Mouse (Mus musculus) cerebellum, postnatal 25 days (tissue): ENCODE results near the gene Arhgef11.

Experiments used
- DNase-seq, 2 experiments: peaks; one replicate each; pipeline ENCODE4 v3.0.0; 2021; ENCODE audit warnings: mixed read lengths in 2 of 2

The Arhgef11 gene

DNA sequence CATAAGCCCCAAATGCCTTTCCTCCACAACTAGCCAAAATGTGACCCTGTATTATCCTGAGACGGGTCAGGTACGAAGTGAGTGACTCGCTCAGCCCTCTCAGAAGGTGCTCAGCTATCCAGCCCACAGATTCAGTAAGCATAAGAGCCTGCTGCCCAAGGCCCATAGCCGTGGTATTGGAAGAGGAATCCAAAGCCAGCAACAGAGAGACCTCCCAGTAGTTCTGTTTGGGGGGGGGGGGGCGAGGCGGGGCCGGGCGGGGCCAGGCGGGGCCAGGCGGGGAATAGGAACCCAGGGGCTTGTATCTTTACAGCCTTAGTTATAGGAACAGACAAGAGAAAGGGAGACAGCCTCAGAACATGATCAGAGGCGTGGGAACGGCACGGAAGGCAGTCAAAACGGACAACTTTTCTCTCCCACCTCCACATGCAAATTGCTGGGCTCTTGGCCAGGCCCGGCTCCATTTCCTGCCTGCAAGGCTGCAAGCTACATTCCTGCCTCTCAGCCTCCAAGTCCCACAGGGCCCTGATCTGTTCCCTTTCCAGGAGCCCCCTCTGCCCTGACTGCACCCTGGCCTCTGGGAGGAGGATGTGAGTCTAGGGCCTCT, 146.4 kb downstream of the Arhgef11 start:
- peak in 1 of 2 experiments; percentile 25 for DNase-seq

DNA sequence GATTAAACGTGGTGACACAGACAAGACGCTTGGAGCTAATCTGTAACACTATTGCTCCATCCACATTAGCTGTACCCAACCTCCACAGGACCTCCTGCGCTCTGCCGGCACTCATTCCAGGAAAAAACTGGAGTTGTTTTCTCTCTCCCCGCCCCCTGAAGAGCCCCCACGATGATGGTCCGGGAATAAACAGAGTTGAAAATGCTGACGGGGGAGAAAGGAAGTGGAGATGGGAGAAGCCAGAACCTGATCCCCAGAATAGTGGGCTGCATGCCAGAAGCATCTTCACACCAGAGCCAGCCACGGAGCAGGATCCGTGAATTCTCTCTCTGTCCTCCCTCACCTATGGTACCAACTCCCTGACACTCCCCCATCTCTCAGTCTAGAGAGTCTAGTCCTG, 147.1 kb downstream of the Arhgef11 start:
- DNase-seq: peak in 1 of 2 experiments; percentile 26

DNA sequence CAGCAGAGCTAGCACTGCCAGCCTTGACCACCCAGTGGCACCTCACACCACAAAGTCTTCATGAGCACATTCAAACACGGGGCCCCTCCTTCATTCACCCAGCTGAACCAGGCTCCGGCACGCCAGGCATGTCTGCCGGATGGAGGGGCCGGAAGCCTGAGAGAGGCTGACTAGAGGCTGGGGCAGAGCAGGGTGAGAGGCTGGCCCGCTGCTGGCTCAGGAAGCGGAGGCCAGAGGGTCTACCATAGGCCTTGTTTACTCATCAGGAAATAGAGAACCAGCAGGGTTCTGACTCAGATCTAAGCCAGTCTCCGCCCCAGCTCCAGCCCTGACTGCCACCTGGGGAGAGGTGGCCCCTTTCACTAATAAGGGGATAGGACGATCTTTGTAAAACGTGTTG, 147.7 kb downstream of the Arhgef11 start:
- DNase-seq: no peak

DNA sequence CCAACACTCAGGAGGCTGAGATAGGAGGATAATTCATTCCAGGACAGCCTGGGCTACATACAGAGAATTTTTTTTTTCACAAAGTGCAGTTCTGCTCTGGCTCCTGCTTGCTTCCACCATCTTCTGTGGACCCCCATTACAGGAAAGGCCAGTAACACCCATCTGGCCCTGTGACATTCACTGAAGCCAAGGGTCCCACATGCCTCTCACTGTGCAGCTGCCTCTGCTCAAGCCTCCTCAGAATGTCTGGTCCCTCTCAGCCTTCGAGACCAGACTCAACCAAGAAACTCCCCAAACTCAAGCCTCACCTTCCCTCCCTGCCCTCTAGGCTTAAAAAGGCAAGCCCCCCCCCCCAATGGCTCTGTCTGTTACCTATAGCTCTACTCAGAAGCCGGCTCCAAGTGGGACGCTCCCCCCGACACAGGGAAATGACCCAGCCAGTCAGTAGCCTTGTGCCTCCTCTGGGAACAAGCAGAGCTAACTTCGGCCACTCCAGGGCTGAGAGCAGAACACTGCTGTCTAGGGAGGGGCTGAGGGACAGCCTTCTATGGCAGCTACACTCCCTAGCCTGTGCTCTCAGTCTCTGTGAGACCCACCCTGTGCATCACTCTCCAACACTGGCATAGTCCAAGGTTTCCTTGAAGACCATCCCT, 148.4 kb downstream of the Arhgef11 start:
- no peak for DNase-seq

DNA sequence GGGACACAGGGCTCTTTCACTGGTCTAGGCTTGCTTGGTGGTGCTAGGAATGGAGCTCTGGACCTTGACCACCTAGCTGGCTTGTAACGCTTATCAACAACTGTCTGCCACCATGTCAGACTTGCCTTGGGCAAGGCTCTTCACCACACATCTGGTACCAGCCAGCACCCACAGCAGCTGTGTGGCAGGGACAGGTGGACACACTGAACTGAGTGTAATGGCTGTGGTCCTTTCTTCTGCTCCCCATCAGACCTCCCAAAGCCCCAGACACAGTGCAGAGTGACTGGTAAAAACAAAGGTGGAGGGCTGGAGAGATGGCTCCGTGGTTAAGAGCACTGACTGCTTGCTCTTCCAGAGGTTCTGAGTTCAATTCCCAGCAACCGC, 148.9 kb downstream of the Arhgef11 start:
- no peak for DNase-seq

DNA sequence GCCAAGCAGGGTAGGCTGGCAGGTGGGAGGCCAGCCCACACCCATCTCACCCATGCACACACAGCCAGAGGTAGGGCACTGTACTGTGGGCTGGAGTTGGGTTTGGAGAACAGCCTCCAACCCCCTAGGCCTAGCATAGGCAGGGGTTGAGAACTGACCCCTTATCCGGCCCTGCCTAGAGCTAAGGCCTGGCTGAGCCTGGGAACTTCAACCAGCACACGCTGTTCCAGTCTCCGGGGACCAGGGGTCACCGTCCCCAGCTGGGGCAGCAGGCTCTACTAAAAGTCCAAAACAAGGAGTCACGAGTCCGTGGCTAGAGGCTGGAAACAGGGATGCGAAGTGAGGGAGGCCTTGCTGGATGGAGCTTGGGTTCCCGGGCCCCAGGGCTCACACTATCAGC, 150.4 kb downstream of the Arhgef11 start:
- DNase-seq: no peak

DNA sequence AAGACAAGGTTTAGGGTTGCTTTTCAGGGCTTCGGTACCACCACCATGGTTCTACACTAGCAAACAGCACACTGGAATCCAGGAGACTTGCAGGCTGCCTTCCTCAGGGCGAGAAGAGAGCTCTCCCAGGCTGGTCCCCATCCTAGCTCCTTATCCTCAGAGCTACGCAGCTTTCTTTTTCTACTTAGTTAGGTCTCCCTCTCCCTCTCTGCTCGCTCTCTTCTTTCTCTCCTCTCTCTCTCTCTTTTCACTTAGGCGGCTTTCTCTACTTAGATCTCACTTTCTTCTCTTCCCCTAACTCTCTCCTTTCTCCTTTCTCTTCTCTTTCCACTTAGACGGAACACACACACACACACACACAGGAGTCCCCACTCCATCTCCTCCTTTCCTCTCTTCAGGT, 151.1 kb downstream of the Arhgef11 start:
- DNase-seq: no peak

DNA sequence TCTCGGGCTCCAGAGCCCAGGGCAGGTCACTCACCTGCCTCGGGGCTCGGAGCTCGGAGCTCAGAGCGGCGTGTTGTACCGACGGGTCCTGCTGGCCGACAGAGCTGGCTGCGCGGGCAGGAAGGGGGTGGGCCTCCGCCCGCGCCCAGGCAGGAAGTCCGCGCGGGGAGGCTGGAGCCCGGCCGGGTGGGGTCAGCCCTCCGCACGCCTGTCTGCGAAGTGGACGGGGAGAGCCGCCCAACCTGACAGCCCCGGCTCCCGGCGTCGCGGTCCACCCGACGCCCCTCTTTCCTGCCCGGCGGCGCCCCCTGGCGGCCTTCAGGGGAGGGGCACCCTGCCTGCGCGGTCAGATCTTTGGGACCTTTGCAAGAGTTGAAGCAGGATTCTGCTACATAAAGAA, 151.5 kb downstream of the Arhgef11 start:
- peak in 1 of 2 experiments; percentile 58 for DNase-seq

DNA sequence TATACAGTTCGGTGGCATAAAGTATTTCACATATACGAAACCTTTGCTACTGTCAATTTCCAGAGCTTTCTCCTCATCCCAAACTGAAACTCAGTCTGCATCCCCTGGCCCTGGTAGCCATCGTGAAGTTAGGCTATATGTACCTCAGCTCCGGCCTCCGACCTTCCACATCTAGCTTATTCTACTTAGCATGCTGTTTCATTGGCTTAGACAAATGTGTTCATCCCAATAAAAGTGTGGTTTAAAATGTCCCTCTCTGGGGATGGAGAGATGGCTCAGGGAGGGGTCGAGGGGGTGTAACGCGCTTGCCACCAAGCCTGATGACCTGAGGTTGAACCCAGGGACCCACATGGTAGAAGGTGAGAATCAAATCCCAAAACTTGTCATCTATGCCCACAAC, 152.1 kb downstream of the Arhgef11 start:
- DNase-seq: no peak

DNA sequence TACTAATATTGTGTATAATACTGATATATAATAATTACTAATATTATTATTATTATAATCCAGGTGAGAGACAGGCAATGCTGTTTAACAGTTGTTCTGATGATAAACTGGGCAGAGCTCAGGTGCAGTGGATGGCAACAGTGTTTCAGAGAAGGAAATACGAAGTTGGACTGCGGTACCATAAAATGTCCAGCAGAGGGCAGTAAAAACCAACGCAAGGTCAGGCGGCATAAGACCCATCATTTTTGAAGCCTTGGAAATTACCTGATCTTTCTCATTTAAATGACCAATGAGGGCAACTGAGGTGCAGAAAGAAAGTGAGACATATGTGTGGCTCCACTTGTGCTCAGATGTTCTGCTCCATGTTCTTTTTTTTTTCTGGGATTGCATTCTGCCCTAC, 152.9 kb downstream of the Arhgef11 start:
- DNase-seq: peak; percentile 48 to 70

DNA sequence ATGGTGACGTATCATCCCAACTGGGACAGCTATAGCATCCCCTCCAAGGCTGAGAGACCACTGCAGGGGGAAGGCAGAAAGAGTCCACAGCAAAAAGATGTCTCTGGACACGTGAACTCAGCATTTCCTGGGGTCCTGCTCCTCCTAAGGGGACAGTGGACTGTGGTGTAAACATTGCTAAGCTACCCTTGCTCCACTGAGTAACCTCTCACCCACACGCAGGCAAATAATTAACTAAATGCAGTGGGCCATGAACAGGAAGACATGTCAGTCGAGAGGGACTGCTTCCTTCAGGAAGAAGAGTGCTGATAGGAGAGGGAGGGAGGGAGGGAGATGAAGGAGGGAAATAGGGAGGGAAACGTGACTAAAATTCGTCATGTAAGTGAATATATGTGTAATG, 153.7 kb downstream of the Arhgef11 start:
- no peak for DNase-seq

DNA sequence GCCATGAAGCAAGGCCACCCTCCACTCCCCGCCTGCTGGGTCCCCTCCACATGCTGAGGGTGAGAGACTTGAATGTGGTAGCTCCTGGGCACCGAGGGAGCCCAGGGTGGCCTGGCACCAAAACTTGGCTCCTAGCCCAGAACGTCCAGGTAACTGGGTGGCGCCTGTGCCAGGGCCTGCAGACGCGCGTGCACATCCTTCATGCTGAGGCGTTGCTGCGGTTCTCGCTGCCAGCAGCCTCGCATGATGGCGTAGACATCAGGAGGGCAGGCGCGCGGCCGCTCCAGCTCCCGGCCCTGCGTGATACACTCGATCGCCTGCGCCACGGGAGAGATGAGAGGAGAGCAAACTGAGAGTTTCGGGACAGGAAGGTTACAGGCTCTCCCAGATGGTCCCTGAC, 160.9 kb downstream of the Arhgef11 start:
- peak; percentile 26 to 56 for DNase-seq

DNA sequence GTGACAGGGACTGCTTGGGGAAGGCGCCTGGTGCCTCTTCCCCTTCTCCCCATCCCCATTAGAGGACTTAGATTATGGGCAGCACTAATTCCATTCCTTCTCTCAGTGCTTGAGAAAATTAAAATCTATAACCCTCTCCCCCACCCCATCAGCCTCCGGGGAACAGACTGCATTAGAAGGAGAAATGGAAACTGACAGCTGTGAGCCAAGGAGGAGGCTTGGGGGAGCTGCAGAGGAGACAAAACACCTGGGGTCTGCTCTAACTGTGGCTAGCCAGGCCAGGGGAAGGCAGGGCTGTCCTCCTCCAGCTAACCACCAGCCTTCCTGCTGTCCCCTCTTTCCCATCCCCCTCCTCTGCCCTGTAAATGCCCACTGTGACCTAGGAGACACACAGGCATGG, 161.7 kb downstream of the Arhgef11 start:
- no peak for DNase-seq

DNA sequence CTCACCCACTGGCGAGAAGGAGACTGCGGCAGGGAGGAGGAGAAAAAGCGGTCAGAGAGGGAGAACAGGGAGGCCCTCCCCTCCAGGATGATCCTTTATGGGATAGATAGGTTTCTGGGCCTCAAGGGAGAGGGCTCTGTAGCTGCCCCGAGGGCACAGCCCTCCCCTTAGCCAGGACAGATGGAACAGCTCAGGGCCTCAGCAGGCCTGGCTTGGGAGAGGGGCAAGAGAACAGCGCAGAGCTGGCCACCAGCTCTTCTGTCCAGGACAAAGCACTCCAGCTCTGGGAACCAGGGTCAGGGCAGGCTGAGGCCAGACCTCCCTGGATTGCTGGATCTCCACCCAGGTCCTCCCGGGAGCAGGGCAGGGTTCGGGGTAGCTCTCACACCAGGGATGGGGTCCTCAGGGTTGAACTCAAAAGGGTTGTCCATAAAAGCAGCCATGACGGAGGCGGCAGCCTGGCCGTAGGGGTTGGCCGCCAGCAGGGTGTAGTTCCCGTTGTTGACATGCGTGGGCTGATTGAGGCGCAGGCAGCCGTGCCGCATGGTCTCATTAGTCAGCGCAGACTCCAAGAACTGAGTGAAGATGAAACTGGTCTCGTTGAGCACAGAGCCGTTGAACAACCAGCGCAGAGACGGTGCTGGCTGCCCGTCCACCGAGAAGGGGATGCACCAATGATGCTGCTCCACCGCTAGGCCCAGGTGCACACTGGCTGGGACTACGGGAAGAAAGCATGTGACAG, 166.1 kb downstream of the Arhgef11 start:
- no peak for DNase-seq

DNA sequence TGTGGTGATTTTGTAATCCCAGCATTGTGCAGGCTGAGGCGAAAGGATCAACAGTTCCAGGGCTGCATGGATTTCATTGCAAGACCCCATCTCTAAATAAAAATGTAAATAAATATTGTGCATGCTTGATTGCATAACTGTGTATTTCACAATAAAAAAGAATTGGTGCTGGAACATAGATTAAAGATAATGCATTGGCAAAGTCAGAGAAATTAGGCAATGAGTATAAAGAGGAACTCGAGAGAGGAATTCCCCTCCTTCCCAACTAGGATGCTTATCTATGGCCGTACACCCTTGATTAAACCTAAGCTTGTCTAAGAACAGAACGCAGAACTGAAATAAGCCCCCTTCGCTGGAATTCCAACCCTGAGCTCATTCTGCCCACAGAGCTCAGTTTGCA, 167.8 kb downstream of the Arhgef11 start:
- no peak for DNase-seq

DNA sequence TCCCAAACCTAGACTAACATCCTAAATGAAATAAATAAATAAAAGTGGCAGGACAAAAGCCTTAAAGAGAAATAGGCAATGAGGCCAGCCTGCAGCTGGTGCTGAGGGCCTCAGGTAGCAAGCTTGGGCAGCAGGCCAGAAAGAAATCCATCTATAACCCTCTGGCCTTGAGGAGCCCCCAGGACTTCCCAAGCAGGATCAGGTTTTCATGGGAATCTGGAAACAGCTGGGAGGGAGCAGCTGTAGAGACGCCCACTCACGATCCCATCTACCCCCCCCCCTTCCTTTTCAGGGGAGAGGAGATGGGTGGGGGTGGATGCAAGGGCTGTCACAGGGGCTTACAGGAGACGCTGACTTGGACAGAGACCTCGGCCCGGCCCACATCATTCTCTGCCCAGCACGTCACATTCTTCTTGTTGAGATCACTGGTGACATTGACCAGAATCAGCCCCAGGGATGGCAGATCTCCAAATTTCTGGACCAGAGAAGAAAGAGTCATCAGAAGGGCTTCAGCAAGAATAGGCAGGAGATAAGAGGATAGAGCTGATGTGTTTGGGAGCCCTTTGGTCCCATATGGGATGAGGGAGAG, 168.4 kb downstream of the Arhgef11 start:
- DNase-seq: no peak
